Mouse (Mus musculus) bone marrow macrophage, adult 2 months (primary cell): ENCODE data around the gene Gstp1.
"Not testable (repeated sequence)": the region's sequence is repeated elsewhere in the genome, so short reads cannot be mapped to it uniquely, and the experiment has no call there.

Experiments
- CTCF ChIP-seq: IDR thresholded peaks from 2 replicates; pipeline ENCODE4 v1.5.1; 2012; ENCODE audit warnings: low read depth, mild to moderate bottlenecking, low read length, moderate library complexity
- POLR2A ChIP-seq: IDR thresholded peaks from 2 replicates; pipeline ENCODE4 v1.6.1; 2012; ENCODE audit warnings: mild to moderate bottlenecking, low read depth, low read length, borderline replicate concordance

DNA sequence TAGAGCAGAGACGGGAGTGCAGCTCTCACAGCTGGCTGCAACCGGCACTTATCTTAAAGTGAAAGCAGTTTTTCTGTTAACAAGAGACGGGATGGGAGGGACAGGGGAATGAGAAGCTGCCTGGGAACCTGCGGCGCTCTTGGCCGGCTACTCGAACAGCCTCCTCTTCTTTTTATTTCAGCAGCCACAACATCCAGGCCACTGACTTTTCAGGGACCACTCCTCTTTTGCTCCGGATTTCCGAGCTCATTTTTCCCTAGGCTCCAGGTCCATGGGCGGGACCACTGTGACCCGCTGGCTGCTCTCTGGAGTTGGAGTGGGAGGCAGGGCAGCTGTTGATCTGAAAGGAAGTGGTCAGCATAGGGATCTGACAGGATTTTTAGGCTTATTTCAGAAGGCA is 26.7 kb upstream of the Gstp1 start:
- TF ChIP-seq POLR2A, CTCF: not testable (repeated sequence)
